Mouse (Mus musculus): ENCODE results near the gene Sema6c. TPM values are rescaled to one million over a fixed set of nuclear protein-coding genes. Genes with fewer than 3 reads are reported as not detected.

Sema6c gene
- total RNA-seq, 2 experiments from 2014 or later = 35.1 to 41.9 TPM

DNA sequence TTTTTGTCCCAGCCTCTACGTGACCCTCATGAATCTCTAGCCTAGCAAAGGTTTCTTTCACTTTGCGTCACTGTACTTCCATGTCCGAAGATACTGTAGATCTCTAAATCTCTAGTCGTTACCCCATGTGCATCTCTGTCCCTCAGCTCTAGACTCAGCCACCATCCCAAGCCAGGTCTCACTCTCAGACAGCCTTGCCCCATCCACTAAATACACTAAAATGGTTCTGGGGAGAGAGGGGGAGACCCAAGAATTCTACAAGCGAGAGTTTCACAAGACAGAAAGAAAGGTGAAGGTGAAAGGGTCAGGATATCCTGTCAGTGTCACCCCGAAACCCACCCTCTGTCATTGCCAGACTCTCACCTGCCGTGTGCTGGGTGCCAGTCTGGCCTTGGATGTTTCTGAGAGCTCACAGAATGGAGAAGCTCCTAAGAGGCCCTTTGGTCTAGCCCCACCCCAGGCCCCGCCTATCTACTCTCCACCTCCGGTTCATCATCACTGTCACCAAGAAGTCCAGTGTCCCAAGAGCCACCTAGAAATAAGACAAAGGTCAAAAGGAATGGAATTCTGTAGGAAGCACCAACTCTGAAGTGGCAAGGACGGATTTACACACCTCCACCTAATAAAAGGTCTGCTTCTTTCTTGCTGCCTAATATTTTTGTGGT lies 18.2 kb upstream of the Sema6c start, which contains the start of gene Tnfaip8l2:
TSS of gene Tnfaip8l2 (minus strand) at position 409 of the 665 bp plus-strand sequence.
- no peak for DNase-seq (ENCODE audit: extremely low spot score in 1 of 2, low spot score in 1 of 2)

- DNase-seq (ENCODE audit: extremely low spot score in 1 of 2, low spot score in 1 of 2) = peak; percentile 75 to 95
Observed at GRCm38 (mm10) chr3:95142617-95143011, 17.6 kb upstream of the Sema6c start.

DNA sequence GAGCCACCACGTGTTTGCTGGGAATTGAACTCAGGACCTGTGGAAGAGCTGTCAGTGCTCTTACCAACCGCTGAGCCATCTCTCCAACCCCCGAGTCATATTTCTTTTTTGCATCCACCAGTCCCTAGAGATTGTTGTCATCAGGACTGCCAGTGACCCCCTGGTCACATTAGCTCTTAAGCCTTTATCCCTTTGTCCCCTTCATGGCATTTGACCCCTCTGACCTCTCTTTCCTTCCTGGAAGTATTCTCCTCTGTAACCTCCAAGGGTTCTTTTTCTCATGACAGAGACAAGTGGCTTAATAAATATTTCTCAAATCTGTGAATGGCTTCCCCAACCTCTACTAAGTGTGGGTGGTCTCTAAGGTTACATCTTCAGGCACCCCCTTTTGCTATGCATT lies 12.3 kb upstream of the Sema6c start:
- no peak for DNase-seq (ENCODE audit: extremely low spot score in 1 of 2, low spot score in 1 of 2)

DNA sequence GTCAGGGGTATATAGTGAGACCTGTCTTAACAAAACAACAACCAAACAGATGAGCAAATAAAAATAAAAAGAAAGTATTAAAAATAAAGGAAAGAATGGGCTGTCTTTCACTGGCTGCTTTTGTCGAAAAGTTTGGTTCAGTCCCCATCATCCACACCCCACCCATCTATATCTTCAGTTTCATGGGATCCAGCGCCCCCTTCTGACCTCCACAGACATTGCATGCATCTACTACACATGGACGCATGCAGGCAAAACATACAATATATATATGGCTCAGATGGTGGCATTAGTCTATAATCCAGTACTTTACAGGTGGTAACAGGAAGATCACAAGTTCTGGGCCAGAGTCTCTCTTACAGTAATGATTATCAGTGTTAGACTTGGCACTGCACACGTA lies 6.4 kb upstream of the Sema6c start:
- DNase-seq (ENCODE audit: extremely low spot score in 1 of 2, low spot score in 1 of 2) = peak in 1 of 2 experiments; percentile 59

DNA sequence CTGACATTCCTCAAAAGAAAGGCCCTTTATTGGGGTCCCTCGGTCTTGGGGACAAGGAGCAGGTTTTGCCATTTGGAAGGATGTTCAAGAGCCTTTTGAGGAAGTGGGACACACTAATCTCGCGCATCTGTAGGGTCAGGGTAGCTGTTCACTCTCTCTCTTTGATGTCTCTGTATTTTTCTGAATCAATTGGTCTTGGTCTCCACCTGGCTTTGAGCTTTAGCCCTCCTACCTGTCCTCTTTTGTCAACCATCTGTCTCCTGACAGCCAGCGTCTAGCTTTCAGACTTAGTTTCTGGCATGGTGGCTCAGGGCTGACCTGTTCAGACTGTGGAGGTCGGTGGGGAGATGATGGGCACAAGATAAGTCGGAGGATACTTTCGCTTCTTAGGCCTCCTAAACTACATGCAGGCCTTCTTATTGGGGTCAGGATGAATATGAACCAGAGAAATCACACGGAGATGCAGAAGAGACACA lies 708 bp upstream of the Sema6c start:
- DNase-seq (ENCODE audit: extremely low spot score in 1 of 2, low spot score in 1 of 2) = no peak

DNA sequence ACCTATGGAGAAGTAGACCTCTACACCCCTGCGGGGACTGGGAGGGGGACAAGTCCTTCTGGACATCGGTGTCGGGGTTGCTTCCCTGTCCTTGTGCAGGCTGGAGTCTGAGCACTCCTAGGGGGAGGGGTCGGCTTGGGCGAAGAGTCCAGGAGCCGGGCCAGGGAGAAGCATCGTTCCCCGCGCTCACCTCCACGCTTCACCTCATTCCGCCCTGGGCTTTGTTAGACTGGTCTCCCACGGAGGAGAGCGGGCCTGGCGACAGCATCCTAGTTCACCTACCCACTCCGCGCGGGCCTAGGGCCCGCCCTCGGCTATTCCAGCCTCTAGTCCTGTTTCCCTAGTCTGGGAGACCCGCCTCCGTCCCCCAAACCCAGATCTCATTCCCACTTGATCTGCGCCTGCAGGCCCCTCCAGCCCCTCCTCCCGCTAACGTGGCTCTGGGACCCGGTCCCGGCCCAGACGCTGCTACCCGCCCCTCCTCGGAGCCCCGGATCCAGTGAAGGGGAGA lies 839 bp downstream of the Sema6c start:
- no peak for DNase-seq (ENCODE audit: extremely low spot score in 1 of 2, low spot score in 1 of 2)

DNA sequence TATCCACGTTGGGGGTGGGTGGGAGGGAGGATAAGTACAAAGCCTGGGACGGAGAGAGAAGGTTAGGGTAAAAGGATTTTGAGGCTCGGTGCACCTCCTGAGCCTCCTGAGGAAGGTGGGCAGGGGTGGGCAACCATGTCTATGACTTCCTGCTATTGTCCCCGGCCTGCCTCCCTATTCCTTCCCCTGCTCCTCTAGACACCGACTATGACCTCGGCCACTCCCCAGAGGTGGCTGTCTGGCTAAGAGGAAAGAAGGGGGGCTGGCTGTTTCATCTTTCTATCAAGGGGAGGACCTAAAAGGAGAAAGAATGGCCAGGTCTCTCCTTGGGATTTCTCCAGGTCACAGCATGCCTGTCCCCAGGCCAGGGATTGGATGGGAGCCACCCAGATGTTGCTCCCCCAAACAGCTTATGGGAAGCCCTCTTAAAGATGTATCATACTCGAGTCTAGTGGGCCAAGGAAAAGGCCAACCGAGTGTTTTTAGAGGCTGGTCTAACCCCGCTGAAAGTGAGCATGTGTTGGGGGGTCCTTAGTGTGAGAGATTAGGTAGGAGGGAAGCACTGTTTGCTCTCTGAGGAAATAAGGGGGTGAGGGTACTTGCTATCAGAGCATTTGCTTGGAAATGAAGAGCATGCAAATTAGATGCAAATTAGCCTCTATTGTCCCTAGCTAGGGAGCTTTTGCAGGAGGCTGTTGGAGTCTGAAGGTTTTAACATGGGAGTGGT lies 1.5 kb downstream of the Sema6c start:
- no peak for DNase-seq (ENCODE audit: extremely low spot score in 1 of 2, low spot score in 1 of 2)

DNA sequence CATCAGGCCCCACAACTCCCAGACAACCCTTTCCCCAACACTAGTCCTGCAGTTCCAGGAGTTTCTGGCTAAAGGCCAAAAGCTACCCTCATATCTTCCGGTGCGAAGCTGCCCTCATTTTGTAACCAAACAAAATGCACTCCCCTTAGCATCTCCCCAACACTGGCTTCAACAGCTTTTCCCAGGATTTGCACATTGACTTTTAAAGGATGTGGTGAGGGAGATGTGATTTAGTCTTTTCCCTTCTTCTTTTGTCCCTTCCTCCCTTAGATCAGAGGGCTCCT lies 2.0 kb downstream of the Sema6c start:
- DNase-seq (ENCODE audit: extremely low spot score in 1 of 2, low spot score in 1 of 2) = no peak

DNA sequence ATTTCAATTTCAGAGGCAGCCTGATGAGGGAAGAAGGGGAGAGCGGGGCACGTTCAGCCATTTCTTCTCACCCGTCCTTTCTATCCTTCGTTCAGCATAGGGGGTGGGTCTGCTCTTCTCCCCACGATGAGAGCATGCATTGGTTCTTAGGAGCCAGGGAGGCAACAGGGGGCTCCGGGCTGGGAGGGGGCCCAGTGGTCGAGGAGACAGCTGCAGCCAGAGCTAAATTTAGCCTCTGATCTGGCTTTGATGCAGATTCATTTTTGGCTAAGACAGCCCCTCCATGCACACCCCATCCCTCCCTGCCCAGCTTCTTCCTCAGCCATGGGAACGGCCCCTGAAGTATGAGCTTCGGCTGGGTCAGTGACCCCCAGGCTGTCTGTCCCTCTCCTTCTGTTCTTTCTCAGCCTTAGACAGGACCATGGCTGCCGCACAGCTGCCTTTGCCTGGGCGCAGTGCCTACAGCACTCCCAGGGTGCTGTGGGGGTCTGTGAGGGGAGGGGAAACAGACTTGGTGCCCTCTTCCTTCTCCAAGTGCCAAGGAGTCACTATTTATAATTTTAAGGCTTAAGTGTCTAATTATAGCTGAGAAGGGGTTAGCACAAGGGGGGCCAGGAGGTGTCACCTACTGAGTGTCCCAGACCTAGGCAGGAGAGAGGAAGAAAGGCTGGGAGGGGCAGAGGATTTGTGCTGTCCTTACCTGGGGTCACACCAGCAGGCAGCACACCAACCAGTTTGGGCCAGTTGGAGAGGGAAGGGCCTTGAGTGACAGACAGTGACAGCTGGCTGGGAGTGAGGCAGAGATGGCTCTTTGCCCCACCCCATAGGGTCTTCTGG lies 3.4 kb downstream of the Sema6c start:
- no peak for DNase-seq (ENCODE audit: extremely low spot score in 1 of 2, low spot score in 1 of 2)

GRCm38 (mm10) chr3:95164256-95164550 lies 3.9 kb downstream of the Sema6c start:
- DNase-seq (ENCODE audit: extremely low spot score in 1 of 2, low spot score in 1 of 2) = no peak

- no peak for DNase-seq (ENCODE audit: extremely low spot score in 1 of 2, low spot score in 1 of 2)
Observed at GRCm38 (mm10) chr3:95164840-95165239, 4.6 kb downstream of the Sema6c start.

GRCm38 (mm10) chr3:95169996-95170395 lies 9.7 kb downstream of the Sema6c start:
- no peak for DNase-seq (ENCODE audit: extremely low spot score in 1 of 2, low spot score in 1 of 2)

DNA sequence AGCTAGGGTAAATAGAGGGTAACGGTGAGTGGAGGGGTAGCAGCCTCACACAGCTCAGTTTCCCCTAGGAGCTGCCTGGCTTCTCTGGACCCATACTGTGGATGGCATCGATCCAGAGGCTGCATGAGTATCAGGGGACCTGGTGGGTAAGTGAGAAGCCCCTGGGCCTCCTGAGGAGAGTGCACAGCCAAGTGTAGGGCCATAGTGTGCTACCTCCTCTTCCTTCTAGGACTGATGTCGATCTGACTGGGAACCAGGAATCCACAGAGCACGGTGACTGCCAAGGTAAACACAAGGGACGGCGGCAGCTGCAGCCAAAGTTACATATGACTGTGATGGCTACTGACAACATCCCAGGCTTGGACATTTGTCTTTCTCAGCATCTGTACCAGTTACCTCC lies 10.8 kb downstream of the Sema6c start:
- no peak for DNase-seq (ENCODE audit: extremely low spot score in 1 of 2, low spot score in 1 of 2)

GRCm38 (mm10) chr3:95172526-95173255 lies 12.4 kb downstream of the Sema6c start:
- DNase-seq (ENCODE audit: extremely low spot score in 1 of 2, low spot score in 1 of 2) = no peak

GRCm38 (mm10) chr3:95173256-95173949 lies 13.1 kb downstream of the Sema6c start:
- DNase-seq (ENCODE audit: extremely low spot score in 1 of 2, low spot score in 1 of 2) = no peak

DNA sequence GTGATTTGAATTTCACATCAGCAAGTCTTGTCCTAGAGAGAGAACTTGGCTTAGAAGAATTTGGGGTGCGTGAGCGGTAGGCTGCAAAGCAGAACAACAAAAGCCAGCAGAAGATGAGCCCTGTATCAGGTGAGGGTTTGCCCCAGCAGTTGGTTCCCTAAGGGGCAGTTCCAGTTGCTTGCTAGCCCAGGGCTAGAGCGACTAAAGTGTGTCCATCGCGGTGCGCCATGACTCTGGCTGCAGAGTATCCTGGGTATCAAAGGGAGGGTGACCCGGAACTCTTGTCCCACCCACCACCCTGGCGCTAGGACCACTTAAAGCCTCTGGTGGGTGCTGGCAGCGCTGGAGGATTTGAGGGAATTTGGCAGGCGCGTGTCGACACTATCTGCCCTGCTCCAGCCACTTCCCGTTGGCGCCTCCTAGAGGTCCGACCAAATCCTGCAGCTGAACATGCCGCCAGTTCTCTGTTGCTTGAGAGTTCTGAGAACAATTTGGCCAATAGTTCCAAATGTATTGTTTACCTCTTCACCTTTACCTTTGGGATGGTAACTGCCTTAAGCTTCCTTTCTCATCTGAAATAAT lies 13.8 kb downstream of the Sema6c start:
- DNase-seq (ENCODE audit: extremely low spot score in 1 of 2, low spot score in 1 of 2) = peak; percentile 61 to 85

- DNase-seq (ENCODE audit: extremely low spot score in 1 of 2, low spot score in 1 of 2) = no peak
Observed at GRCm38 (mm10) chr3:95176500-95176899, 16.2 kb downstream of the Sema6c start.

DNA sequence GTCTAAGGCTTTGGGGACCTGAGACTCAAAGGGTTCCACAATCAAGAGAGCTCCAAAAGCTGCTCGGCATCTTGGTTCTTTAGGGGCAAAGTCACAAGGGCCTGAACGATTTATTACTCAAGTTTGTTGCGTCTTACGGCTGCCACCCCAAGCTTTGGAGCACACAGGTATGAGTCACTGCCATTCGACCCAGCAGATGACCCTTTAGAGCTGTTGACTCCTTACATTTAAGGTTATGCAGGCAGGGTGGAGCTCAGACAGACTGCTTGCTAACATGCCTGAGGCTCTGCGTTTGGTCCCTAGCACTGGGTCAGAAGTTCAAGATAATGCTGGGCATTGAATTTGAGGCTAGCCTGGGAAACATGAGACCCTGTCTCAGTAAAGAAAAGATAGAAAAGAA lies 17.3 kb downstream of the Sema6c start:
- no peak for DNase-seq (ENCODE audit: extremely low spot score in 1 of 2, low spot score in 1 of 2)

- no peak for DNase-seq (ENCODE audit: extremely low spot score in 1 of 2, low spot score in 1 of 2)
Observed at GRCm38 (mm10) chr3:95178948-95179347, 18.7 kb downstream of the Sema6c start.

GRCm38 (mm10) chr3:95179890-95180289 lies 19.6 kb downstream of the Sema6c start:
- DNase-seq (ENCODE audit: extremely low spot score in 1 of 2, low spot score in 1 of 2) = no peak
